Mouse (Mus musculus) bone marrow macrophage, adult 2 months (primary cell): ENCODE measurements around the gene Cyp1b1.

Experiments used
- CTCF ChIP-seq: IDR thresholded peaks from 2 replicates; pipeline ENCODE4 v1.5.1; 2012; ENCODE audit warnings: low read depth, mild to moderate bottlenecking, low read length, moderate library complexity
- POLR2A ChIP-seq: IDR thresholded peaks from 2 replicates; pipeline ENCODE4 v1.6.1; 2012; ENCODE audit warnings: mild to moderate bottlenecking, low read depth, low read length, borderline replicate concordance

DNA sequence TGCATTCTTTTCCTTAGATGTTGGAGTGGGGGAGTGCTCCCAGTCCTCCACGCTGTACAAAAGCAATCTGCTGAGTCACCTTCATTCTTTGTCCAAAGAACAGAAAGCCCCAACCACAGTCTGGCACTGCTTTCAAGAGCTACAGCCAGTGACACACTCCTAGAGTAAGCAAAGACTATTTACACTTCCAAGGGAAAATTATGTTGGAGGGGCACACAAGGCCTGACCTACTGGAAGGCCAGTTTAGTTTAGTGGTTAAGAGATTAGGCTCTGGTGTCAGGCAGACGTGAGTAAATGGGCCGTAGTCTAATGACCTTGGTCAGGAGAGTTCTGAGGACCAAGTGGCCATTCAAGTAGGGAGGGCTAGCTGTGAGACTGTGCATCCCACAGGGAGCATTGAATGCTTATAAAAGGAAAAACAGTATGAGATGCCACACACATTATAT lies 31.3 kb upstream of the Cyp1b1 start:
- TF ChIP-seq CTCF (no peak), POLR2A (no peak)
